Mouse (Mus musculus) macrophage (primary cell): ENCODE measurements around the gene 4921511M17Rik. TPM values are rescaled to one million over a fixed set of nuclear protein-coding genes. Genes with fewer than 3 reads are reported as not detected.
"Not testable (repeated sequence)": the region's sequence is repeated elsewhere in the genome, so short reads cannot be mapped to it uniquely, and the experiment has no call there.

Source experiments
- H3K27ac ChIP-seq: fragments of 350-480 bp; formaldehyde crosslinking; 2 replicates; pipeline ENCODE4 v1.9.0; 2021
- H3K36me3 ChIP-seq: fragments of 350-480 bp; formaldehyde crosslinking; 2 replicates; pipeline ENCODE4 v1.9.0; 2021; ENCODE audit errors: inconsistent target
- H3K4me3 ChIP-seq: fragments of 350-480 bp; formaldehyde crosslinking; 2 replicates; pipeline ENCODE4 v1.9.0; 2021; ENCODE audit errors: inconsistent target
- H3K79me2 ChIP-seq: fragments of 350-480 bp; formaldehyde crosslinking; 2 replicates; pipeline ENCODE4 v1.9.0; 2021; ENCODE audit errors: inconsistent target
- WGBS: methylation state at CpG from one replicate; pipeline ENCODE4 v1.1.7; 2026; ENCODE audit warnings: inconsistent platforms; ENCODE audit not compliant: missing documents; 5-methylcytosine and 5-hydroxymethylcytosine counted together
- polyA plus RNA-seq: library from polyadenylated mRNA; stranded (reverse); fragments of 250-400 nt; gene quantifications from 3 replicates; pipeline ENCODE4 v1.2.4, GENCODE M21; 2018; ENCODE audit warnings: inconsistent platforms
- total RNA-seq, 78 experiments: library from RNA; depleted of rRNA; stranded (reverse); fragments of 250-400 nt; gene quantifications; 1 replicate in 9 of 78; 2 replicates in 24 of 78; 3 replicates in 43 of 78; 4 replicates in 2 of 78; pipeline ENCODE4 v1.2.4; 2018; ENCODE audit warnings: inconsistent platforms in 56 of 78

4921511M17Rik gene
- not detected for total RNA-seq (2018; cell fraction: chromatin; rRNA removed)
- total RNA-seq (2018; cell fraction: cytosol; rRNA removed), result not detected
- not detected for total RNA-seq (2018; cell fraction: nucleus; rRNA removed)
- not detected in 3 replicates for polyA plus RNA-seq

DNA sequence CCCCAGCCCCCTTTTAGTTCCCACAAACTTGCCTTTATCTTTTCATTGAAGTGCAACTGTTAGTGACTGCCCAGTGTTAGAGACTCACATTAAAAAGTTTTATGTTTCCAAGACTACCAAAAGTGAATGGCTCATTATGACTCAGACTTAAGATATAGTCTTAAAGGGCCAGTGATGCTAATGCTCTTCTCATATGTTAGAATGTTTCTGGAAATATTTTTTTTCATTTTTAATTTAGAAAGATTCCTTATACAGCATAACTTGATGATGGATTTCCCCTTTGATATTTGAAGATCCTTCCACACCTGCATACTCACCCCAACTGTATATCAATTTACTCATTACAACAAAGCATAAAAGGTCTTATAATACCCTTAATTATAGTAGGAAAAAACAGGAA lies at the start of gene 4921511M17Rik:
Gene 4921511M17Rik, minus strand, starts transcription at position 101 of the 400 bp plus-strand sequence.
- not testable (repeated sequence) for H3K4me3 ChIP-seq, H3K36me3 ChIP-seq, H3K27ac ChIP-seq, H3K79me2 ChIP-seq

DNA sequence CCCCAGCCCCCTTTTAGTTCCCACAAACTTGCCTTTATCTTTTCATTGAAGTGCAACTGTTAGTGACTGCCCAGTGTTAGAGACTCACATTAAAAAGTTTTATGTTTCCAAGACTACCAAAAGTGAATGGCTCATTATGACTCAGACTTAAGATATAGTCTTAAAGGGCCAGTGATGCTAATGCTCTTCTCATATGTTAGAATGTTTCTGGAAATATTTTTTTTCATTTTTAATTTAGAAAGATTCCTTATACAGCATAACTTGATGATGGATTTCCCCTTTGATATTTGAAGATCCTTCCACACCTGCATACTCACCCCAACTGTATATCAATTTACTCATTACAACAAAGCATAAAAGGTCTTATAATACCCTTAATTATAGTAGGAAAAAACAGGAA lies 21.3 kb upstream of the 4921511M17Rik start, which contains the start of gene Gm10057:
Gene Gm10057, minus strand, starts transcription at position 101 of the 400 bp plus-strand sequence.
- not testable (repeated sequence) for H3K27ac ChIP-seq, H3K79me2 ChIP-seq, H3K4me3 ChIP-seq, H3K36me3 ChIP-seq

GRCm38 (mm10) chrX:154012540-154012939 lies 21.1 kb downstream of the 4921511M17Rik start, which contains the start of gene Samt1:
Gene Samt1 (minus strand): TSS chrX:154012640.
- not testable (repeated sequence) for H3K4me3 ChIP-seq, H3K36me3 ChIP-seq, H3K27ac ChIP-seq, H3K79me2 ChIP-seq

- not testable (repeated sequence) for H3K79me2 ChIP-seq, H3K36me3 ChIP-seq, H3K4me3 ChIP-seq, H3K27ac ChIP-seq
- no CpG with 5 or more reads among the region's 2 CpGs for WGBS
Observed at GRCm38 (mm10) chrX:153976914-153977313, 56.7 kb downstream of the 4921511M17Rik start.

GRCm38 (mm10) chrX:153976467-153976866 lies 57.2 kb downstream of the 4921511M17Rik start:
- H3K79me2 ChIP-seq, H3K36me3 ChIP-seq, H3K4me3 ChIP-seq, H3K27ac ChIP-seq: not testable (repeated sequence)
- WGBS, result 60% methylated on average over 1 of the region's 4 CpGs

GRCm38 (mm10) chrX:153974450-153974849 lies 59.2 kb downstream of the 4921511M17Rik start:
- 8% methylated on average over 2 of the region's 2 CpGs for WGBS
- Histone ChIP-seq H3K4me3 (no peak overlapping the region), H3K36me3 (no peaks in the 10 kb centered on the region), H3K27ac (no peak overlapping the region), H3K79me2 (no peaks in the 10 kb centered on the region)

Other genes with a start within 250 kb of the 4921511M17Rik start
- gene Spin2c, start 201.6 kb downstream of the 4921511M17Rik start, polyA plus RNA-seq, result not detected in 3 replicates
- not detected in 3 replicates for gene Samt1, start 21.2 kb downstream of the 4921511M17Rik start, polyA plus RNA-seq
- gene Gm10057, start 21.2 kb upstream of the 4921511M17Rik start, polyA plus RNA-seq, result not detected in 3 replicates
- gene Gm15140, start 86.9 kb upstream of the 4921511M17Rik start, polyA plus RNA-seq, result not detected in 3 replicates